Mouse (Mus musculus) MEL-GATA-1-ER (cell line): ENCODE measurements around the gene Sorbs2.

Experiments used
- DNase-seq: peaks from one replicate; pipeline ENCODE4 v3.0.0-alpha.2; 2012; ENCODE audit warnings: low read depth; ENCODE audit errors: extremely low read depth

The Sorbs2 gene

DNA sequence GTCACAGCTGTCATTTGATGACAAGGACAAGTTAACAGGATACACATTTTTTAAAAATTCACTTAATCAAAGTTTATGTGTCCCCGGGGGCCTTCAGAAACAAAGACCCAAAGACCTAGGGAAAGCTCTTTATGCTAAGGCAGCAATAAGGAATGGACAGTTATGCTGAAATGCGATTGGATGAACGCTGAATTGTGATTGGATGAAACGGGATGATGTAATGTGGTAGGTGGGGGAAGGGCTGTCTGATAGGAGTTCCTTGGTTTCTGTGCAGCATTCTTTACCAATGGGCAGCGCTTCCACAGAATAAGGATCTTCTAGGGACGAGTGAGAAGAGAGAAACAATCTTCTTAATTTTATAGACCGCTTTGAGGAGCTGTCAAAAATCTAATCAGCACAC lies 108.0 kb downstream of the Sorbs2 start:
- DNase-seq, result no peak

DNA sequence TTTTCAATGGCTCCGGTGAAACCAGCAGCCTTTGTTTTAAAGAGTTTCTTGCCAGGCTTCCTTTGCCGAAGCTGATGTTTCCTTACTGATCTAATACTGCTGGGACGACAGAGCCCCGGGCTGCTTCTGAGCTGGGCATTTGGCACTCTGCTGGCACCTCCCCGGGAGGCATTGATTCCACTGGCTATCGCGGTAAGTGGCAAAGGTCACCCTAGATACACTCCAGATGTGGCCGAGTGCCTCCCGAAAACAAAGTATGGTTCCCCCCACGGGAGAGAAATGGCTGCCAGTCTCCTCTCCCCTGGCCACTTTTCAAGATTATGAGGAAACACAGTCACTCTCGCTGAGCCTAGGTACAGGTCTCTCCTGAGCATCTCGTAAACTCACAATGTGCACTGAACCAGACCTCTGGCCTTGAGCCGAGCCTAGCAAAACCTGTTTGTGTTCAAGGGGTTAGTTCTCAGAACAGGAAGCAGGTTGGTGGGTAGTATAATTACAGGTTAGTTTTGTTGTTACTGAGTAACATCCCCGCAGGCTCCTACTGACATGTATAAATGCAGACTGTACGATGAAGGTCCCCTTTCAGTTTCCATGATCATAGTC lies 114.1 kb downstream of the Sorbs2 start:
- no peak for DNase-seq

DNA sequence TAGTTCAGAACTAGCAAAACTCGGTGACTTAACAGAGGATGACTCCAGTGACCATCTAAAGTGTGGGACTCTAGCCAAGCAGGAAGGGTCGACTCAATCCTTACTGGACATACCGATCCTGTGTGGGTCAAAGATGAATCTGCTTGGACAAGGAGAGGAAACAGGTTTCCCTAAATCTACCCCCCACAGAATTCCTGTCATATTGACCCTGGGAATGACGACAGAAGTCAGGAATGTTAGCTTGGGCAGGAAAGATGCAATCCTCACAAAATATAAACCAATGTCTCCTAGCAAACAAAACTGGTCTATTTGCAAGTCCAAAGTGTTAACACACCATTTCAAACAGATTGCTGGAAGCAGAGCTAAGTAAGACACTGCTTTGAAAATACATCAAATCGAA lies 118.8 kb downstream of the Sorbs2 start:
- no peak for DNase-seq

DNA sequence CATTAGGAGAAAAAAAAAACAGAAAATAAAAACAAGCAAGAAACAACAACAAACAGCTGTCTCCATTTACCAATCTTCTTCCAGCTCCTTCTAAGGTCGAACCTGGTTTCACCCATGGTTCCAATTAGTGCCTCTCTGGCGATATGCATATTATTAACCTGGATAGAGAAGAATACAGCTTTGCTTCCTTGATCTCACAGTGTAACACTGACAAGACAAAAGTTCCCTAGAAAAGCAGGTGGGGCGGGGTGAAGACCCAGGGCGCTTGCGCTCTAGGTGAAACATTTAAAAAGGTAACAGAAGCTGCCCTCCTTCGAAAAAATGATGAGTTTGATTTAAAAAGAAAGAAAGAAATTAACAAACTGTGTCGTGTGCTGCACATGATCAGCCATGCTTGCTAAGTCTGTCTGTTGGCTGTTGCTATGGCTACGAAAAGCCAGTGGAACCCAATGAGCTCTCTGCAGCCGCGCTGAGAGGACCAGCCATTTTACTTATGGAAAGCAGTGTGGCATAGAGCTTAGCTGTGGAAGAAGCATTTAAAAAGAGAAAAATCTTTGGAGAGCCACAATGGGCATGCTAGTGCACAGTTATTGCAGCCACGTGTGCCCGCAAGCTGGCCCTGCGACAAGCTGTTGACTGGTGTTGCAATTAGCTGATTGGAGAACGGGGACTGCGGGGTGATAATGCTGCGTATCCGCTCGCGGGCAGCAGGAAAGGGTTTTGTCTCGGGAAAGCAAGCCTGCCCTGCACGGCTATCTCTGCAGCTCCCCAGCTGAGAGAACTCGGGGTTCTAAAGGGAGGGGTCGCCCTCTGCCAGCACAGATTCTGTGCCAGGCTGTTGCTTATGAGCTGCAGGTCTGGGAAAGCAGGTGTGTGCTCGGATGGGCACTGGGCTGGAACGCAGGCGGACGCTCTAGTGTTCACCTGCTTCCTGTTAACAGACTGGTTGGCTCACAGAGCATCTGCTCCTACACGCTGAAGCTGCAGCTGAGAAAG lies 120.0 kb downstream of the Sorbs2 start:
- no peak for DNase-seq

DNA sequence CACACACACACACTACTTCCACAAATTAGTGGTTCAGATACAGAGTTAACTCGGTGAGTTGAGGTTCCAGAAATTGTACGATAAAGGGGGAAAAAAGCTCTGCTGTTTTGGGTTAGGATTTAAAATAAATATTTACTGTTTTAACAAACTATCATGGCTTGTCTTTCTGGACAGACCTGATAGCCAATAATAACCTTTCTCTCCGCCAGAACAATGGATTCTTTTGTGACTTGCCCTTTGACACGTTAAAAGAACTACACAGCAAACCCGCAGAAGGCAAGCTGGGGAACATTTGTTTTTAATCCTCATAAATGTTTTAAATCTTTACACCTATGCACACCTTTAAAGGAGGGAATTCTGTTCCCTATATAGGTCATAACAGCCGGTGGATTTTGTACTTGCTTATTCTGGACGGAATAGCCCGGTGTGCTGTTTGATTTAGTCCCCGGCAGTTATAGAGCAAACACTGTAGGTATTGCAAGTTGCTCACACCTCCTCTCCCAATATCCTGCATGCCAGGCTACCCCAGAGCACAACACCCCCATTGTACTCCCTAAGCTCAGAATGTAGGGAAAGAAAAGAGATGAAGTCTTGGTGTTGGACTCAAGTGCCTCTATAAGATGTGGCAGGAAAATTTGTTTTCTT lies 121.0 kb downstream of the Sorbs2 start:
- DNase-seq, result no peak

DNA sequence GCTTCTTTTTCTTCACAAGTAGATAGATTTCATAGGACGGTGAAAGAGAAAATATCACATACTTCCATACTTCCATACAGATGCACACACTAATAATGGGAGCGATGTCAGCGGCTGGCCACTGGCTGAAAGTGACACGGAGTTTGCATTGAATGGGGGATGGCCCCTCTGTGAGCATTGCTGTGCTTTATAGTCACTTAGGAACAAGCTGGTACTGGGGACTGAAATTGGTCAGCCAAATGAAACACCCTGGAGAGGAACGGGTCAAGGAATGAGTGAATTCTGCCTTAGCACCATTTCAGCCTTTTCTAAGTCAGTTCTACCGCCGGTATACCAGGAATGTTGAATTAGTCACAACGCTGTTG lies 121.5 kb downstream of the Sorbs2 start:
- no peak for DNase-seq

DNA sequence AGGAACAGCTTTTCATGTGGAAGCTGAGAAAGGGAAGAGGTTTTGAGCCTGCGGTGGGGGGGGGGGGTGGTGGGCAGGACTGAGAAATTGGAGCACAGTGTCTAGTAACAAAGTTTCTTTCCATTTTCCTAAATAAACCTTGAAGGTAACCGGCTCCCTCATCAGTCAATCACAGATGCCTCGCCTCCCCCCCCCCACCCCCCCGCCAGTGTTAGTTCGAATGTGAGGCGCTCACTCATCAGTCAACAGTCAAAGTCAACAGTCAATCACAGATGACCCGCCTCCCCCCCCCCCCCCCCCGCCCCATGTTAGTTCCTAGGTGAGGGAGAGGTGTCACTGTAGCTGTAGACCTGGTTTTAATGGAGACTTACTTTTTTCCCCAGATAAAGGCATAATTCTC lies 123.4 kb downstream of the Sorbs2 start:
- no peak for DNase-seq

DNA sequence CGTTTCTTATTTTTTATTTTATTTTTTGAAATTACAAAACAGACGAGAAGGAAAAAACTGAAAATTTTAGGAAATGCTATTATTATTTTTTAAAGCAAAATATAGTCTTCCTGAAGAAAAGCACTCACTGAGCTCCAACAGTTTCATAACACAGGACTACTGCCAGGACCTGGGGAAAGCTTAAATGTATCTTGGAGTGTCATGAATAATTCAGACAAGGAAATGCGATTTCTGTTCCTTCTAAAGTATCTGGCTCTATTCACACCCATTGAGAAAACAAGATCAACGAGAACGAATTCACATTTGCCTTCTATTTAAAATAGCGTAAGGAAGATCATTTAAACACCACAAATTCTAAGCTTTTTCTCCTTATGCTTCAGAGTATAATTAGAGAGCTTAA lies 127.6 kb downstream of the Sorbs2 start:
- no peak for DNase-seq

DNA sequence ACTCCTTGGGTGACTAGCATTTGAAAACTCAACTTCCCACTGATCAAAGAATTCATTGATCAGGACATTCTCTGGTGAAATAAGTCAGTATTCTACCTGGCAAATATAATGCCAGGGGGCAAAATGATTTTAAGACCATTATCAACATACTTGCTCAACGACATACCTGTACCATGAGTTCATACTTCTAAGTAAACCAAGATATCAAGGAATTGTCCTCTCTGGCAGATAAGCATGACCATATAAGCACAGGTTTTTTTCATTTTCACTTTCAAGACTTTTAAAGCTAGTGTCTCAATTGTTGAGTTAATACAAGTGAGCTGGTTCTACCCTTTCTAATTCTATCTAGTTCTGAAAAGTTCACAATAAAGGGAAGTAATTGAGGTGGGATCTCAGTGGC lies 130.2 kb downstream of the Sorbs2 start:
- no peak for DNase-seq

DNA sequence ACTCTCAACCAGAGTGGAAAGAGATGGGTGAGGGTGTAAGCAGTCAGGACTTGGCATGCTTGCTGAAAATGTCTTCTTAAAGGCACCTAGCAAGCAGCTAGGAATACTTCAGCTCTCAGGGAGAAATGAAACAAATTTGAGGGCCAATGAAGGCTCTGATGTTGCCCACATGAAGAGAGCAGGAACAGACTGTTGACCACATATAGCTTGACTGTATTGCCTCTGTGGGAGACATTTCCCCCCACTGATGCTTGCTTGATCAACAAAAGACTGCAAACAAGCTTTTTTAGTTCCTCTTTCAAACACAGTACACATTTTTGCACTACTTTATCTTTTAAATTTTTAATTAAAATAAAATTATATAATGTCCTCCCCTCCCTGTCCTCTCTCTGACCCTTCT lies 131.9 kb downstream of the Sorbs2 start:
- DNase-seq, result no peak

DNA sequence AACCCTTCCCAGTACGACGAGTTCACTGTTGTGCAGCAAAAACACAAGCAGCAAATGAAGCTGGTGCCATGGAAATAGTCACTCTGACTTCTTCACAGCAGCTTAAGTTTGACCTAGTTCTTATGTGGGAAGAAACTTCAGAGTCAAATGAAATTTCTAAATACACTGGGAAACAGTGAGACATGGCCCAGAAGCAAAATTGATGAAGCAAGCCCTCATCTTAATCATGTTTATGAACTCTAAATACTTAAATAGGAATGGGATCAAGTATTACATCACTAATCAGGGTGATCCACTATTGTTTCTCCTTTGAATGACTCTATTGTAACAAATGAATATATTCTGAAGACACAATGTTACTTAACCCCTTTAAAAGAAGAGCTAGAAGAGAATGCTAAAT lies 137.1 kb downstream of the Sorbs2 start:
- no peak for DNase-seq

DNA sequence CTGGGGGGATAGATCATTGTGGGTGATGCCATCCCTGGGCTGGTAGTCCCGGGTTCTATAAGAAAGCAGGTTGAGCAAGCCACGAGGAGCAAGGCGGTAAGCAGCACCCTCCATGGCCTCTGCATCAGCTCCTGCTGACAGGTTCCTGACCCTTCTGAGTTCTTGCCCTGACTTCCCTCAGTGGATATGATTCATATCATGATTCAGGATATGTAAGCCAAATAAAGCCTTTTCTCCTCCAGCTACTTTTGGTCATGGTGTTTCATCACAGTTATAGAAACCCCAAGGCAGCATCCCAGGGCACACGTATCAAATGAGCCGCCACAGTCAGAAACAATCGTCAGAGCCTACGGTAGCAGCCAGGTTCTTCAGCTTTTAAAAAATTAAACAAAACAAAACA lies 141.5 kb downstream of the Sorbs2 start:
- DNase-seq, result no peak

DNA sequence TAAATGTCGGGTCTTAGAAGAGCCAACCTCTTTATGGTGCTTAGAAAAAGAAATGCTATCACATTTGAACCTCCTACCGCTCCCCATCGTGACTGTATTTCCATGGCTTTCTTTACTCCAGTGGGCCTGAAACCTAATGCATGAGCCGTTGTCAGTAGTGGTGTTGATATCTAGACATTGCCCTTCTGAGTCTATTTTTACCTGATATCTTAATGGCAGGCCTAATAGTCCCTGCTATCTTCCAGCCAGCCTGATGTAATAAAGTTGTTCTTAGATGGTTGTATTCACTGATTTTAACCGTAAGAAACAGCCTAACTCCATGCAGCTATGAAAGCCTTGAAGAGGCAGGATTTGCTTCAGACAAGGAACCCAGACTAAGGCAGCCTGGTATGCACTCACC lies 142.4 kb downstream of the Sorbs2 start:
- DNase-seq, result no peak

DNA sequence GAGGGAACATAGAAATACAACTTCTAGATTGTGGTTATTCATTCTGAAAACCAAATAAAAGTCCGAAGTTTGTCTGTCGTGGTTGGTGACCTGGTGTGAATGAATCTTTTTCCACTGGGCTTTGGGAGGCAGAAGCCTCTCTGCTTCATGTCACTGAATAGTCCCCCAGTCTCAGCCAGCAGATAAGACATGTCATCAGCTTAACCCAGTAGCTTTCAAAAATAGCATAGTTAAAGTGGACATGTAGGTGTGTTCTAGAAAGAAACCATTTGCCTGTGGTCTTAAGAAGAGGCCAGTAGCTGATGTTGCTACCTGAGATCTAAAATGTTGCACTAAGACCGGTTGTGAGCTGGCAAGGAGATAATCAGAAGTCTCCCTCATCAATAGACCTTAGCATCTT lies 150.4 kb downstream of the Sorbs2 start:
- no peak for DNase-seq

DNA sequence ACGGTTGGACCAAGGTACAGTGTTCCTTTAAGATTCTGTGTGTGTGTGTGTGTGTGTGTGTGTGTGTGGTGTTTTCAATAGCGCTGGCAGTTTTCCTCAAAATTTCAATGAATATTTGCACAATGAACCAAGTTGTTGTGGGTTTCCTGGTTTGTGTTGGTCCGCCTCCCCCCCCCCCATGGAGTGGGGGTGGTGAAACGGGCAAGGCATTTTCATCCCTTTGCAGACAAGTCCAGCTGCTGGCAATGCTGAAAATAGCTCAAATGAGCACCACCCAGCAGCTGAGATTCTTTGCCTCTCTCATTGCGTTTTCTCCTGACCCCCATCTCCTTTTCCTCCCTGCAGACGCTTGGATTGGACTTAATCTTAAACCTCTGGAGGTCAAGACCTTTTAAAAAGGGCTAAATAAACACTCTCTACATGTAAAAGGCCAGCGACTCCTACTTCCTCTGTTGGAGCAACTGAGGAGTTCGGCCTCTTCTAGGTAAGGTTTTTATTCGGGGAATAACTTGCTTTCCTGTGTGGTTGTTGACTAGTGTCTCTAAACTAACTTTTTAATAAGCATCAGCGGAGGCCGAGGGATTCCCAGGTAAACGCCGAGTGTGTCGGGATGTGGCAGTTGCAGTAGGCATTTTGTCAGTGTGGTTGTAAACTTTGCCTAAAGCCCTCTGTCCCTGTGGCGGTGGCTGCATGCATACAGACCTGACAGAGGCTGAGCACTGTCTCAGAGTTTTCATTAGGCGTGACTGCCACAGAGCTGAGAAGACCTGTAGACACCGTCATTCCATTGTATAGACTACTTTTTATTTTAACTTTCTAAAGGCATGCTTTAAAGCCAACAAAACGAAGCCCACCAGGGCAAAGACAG lies 151.1 kb downstream of the Sorbs2 start:
- no peak for DNase-seq

DNA sequence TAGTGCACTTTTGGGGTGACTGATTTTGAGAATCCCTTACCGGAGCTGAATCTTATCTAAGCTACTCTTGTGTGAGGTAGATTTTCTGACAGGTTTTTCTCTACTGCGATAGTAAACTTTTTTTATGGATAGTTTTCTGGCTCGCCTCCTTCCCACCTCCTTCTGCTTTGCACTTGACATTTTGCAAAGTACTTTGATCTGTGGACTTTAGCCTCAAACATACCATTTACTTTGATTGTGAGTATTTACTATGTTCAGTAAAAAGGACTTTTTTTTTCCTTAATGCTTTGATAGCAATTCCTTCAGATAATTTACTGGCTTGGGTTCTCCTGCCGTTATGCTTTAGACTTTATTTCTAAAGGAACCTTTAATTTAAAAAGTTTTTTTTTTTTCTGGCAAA lies 151.9 kb downstream of the Sorbs2 start:
- no peak for DNase-seq

DNA sequence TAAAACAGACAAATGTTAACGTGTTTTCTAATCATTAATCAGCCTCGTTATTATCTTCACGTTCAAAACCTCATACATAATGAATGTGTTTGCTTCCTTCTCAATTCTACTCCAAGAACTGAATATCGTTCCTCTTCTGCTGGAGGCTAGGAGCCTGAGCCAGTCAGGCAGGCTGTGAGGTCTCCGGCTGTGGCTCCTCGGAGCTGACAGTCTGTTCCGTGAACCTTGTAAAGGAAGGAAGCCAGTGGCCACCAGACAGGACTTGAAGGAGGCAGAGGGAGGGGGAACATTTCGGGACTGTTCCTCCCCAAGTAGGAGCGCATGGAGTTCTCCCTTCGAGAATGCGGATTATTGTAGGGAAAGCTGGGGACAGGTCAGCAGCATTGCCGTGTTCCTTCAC lies 153.0 kb downstream of the Sorbs2 start:
- no peak for DNase-seq

DNA sequence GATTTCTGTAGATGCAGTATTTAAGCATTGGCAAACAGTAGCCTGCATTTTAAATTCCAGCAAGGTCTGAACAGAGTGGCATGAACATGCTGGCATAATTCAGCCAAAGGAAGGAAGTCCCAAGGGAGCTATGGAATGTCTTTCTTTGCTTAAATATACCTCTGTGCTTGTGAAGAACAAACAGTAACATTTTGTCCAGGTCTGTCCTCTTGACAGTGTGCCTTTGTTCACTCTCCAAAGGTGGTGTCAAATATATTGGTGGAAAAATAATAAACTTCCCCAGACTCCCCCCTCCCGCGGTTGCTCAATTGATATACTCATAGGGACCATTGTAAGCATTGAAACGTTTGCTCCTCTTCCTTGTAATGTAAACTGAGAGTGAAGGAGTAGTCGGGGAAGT lies 154.0 kb downstream of the Sorbs2 start:
- DNase-seq, result no peak

DNA sequence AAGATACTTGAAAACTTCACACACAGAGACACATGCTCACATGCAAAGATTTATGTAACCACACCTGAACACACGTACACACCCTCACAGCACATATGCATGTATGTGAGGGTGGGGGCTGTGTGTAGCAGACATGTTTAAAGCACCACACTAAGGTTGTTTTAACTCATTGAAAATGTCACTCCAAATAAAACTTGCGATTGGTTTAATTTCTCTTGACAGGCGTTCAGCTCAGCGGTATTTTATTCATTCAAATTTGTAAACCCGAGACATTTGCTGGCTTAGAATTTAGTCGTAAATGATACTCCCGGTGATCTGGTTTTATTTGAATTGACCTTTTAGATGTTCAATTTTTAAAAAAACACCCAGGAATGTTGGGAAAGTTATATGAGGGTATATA lies 158.6 kb downstream of the Sorbs2 start:
- no peak for DNase-seq

DNA sequence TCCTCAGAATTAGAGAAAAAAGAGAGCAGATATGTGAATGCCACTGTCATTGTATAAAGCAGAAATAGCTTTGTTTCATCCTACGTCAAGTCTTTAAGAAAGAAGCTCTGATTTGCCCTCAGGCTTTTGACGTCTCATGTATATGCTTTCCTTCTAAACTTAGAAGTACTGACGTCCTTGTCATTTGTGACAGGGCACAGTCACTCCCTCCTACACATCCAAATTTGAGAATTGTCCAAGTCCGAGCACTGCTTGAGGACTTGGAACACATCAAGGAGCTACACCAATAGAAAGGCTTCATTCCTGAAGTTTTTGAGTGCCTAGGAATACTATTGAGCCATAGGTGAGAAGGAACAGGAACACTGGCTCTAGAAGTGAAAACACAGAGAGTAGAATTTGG lies 165.6 kb downstream of the Sorbs2 start:
- DNase-seq, result no peak

DNA sequence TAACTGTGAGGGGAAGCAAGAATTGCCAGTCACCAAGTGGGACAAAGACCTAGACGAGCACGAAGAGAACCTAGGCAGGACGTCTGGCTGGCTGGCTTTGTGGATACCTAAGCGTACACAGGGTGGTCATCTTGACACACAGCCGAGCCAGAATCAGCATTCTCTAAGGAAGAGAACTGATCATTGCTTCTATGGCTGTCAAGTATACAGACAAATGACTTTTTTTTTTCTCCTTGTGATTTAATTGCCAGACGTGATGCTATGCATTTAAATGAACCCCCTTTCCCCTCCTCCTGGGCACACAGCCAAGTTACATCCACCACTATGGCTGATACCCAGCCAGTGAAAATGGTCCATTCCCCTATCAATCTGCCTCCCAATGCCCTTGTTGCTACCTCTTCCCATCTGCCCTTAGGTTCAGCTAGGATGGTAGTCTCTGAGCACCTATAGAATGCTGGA lies 168.3 kb downstream of the Sorbs2 start:
- DNase-seq, result no peak
